Mouse (Mus musculus) adrenal gland, postnatal 36 days (tissue): ENCODE data around the gene Xpr1. TPM values are rescaled to one million over a fixed set of nuclear protein-coding genes. Genes with fewer than 3 reads are reported as not detected.

ENCODE experiments used
- DNase-seq, 2 experiments: peaks; one replicate each; pipeline ENCODE4 v3.0.0; 2021; ENCODE audit warnings: mixed read lengths in 1 of 2
- microRNA-seq: library from miRNA; unstranded; fragments of <30 nt; microRNA quantifications from one replicate; pipeline ENCODE4 v1.2.0, GENCODE M21; 2021
- total RNA-seq, 2 experiments: library from RNA; stranded (reverse); gene quantifications; 2 replicates each; pipeline ENCODE4 v1.2.3; 2021

Xpr1 gene
- total RNA-seq, 2 experiments from 2014 or later = 43.5 to 49.2 TPM

- no peak for DNase-seq
Observed at GRCm38 (mm10) chr1:155229464-155230411, 187.5 kb downstream of the Xpr1 start.

Small RNA genes within 50 kb of the gene (microRNA-seq; reads per million reads assigned to microRNA genes)
- not detected for gene Gm22569

Other genes with a start within 250 kb of the Xpr1 start
- 10 to 100 TPM; 23.8 to 39.7 TPM for gene BC034090, start 173.0 kb downstream of the Xpr1 start, total RNA-seq
- 10 to 100 TPM; 67.2 to 75.2 TPM for gene Acbd6, start 140.7 kb upstream of the Xpr1 start, total RNA-seq